Mouse (Mus musculus) adrenal gland, adult 8-10 months (tissue): Measurements from ENCODE around the gene Mrpl14. TPM values are rescaled to one million over a fixed set of nuclear protein-coding genes. Genes with fewer than 3 reads are reported as not detected.

Experiments
- total RNA-seq, 4 experiments: library from RNA; stranded (reverse); gene quantifications; 2 replicates each; pipeline ENCODE4 v1.2.4; 2022

The Mrpl14 gene
- total RNA-seq, 4 experiments from 2014 or later, result 109 to 120 (median 112) TPM

Other genes starting within 250 kb of the Mrpl14 start
- under 1 TPM in 2 of 4 experiments, not detected in 2; 0.17 to 0.24 TPM for gene Spats1, start 210.9 kb upstream of the Mrpl14 start, total RNA-seq
- 10 to 100 TPM; 18.1 to 23.7 (median 19.0) TPM for gene Aars2, start 179.5 kb upstream of the Mrpl14 start, total RNA-seq
- not detected for gene Tcte1, start 162.9 kb upstream of the Mrpl14 start, total RNA-seq
- under 1 TPM; 0.09 to 0.17 (median 0.14) TPM for gene Tmem151b, start 136.6 kb upstream of the Mrpl14 start, total RNA-seq
- 1 to 10 TPM; 4.2 to 6.4 (median 5.6) TPM for gene Nfkbie, start 130.6 kb upstream of the Mrpl14 start, total RNA-seq
- gene Slc35b2, start 122.4 kb upstream of the Mrpl14 start, total RNA-seq, result 10 to 100 TPM; 51.7 to 68.9 (median 61.0) TPM
- 1,000 to 10,000 TPM; 1,432 to 3,205 (median 1,905) TPM for gene Hsp90ab1, start 113.1 kb upstream of the Mrpl14 start, total RNA-seq
- 100 to 1,000 TPM; 145 to 174 (median 158) TPM for gene Slc29a1, start 86.7 kb upstream of the Mrpl14 start, total RNA-seq
- gene Mymx, start 84.2 kb upstream of the Mrpl14 start, total RNA-seq, result under 1 TPM in 2 of 4 experiments, not detected in 2; 0.32 to 0.38 TPM
- gene Capn11, start 27.0 kb upstream of the Mrpl14 start, total RNA-seq, result under 1 TPM in 1 of 4 experiments, not detected in 3; 0.89 TPM
- 10 to 100 TPM; 38.2 to 75.2 (median 53.9) TPM for gene Tmem63b, start 583 bp downstream of the Mrpl14 start, total RNA-seq
- gene 1600014C23Rik, start 47.5 kb downstream of the Mrpl14 start, total RNA-seq, result not detected